Mouse (Mus musculus): ENCODE results near the gene Ccdc14.
"Not testable (repeated sequence)": the region's sequence is repeated elsewhere in the genome, so short reads cannot be mapped to it uniquely, and the experiment has no call there.

Gene Ccdc14

DNA sequence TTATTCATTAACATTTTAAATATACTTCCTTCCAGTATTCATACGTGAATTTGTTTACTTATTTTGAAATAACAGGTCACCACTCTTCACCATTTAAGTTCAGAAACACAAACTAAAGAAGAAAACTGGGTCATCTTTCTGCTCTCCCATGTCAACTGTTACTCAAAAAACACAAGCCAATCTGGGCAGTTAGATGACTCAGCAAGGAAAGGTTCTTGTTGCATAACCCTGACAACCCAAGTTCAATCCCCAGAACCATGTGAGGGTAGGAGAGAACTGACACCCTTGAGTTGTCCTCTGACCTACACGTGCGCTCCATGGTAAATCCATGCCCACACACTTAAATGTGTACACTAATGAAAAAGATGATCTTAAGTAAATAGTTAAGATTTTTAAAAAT, 34.7 kb downstream of the Ccdc14 start:
- no peak for DNase-seq

DNA sequence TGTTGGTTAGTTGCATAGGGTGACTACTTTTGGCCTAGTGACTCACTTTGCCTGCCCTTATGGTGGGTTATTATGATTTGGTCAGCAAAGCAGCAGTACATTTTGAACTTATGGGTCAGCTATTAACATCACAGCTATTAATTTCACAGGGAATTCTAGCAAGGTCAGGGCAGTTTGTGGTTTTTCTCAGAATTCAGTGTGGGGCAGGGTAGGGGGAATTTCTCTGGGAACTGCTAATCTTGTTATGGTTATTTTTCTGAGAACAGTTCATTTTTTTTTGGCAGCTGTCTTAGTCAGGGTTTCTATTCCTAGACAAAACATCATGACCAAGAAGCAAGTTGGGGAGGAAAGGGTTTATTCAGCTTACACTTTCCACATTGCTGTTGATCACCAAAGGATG, 38.2 kb downstream of the Ccdc14 start:
- DNase-seq = not testable (repeated sequence)

DNA sequence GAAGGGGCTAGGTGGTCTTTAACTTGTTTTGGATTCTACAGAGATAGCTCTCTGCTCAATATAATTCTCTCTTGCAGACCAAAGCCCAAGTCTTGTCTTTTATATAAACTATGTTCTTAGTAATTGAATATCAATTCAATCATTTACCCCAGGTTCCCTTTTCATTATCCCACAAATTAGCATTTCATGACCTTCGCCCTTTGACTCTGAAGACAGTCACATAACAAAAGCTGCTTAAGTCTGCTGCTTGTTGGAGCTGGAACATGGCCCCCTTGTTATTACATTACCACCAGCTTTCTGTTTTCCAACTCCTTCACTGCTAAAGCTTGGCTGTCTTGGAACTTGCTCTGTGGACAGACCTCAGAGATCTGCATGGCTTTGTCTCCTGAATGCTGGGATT, 39.0 kb downstream of the Ccdc14 start:
- DNase-seq = no peak

DNA sequence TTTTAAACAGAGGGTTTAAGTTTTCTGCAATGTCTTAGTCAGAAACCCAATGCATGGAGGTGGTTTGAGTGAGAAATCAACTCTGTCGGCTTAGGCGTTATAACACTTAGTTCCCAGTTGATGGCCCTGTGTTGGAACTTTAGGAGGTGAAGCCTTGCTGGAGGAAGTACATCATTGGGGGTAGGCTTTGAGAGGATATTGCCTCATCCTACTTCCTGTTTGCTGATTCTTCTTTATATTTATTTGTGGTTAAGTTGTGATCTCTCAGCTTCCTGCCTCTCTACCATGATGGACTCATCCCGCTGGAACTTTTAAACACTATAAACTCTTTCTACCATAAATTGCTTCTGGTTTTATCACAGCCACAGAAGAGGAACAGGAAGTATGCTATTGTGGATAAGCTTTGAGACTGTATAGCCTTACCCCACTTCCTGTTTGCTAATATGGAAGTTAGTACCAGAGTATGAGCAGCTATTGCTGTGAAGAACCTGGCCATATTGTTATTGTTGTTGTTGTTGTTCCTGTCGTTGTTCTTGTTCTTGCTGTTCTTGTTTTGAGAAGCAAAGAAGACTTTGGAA, 48.3 kb downstream of the Ccdc14 start:
- no peak for DNase-seq

DNA sequence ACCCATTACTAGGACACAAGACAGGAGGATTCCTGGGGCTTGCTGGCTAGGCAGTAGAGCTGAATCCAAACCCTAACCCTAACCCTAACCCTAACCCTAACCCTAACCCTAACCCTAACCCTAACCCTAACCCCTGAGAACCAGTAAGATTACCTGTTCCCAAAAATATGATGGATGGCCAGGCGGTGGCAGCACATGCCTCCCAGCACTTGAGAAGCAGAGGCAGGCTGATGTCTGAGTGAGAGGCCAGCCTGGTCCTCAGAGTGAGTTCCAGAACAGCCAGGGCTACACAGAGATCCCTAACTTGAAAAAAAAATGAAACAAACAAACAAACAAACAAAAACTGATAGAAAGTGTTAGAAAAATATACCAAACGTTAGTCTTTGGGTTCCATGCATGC, 52.5 kb downstream of the Ccdc14 start:
- peak; percentile 23 for DNase-seq

DNA sequence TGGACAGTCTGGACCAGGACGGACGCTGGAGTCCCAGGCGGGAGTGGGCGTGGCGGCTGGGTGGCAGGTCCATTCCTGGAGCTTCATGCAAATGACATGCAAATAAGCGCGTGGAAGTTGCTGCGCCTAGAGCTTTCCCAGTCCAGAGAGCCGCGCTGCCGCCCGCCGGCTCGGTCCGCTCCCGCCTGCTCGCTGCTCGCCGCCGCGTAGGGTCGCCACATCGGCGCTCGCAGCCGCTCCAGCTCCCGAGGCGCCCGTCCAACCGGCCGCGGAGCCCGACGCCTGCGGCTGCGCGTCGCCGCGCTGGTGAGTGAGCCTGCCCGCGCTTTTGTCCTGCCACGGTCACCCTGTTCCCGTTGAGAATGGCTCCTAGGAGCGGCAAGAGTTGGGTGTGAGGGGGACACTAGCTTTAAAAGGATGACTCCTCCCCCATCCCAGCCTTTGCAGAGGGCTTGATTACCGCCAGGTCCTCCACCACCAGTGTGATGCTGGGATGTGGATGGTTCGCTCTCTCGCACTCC, 54.7 kb downstream of the Ccdc14 start, which contains the start of gene Mylk:
Mylk (plus strand) TSS at position 146 of the 521 bp plus-strand sequence.
- DNase-seq = peak; percentile 38

DNA sequence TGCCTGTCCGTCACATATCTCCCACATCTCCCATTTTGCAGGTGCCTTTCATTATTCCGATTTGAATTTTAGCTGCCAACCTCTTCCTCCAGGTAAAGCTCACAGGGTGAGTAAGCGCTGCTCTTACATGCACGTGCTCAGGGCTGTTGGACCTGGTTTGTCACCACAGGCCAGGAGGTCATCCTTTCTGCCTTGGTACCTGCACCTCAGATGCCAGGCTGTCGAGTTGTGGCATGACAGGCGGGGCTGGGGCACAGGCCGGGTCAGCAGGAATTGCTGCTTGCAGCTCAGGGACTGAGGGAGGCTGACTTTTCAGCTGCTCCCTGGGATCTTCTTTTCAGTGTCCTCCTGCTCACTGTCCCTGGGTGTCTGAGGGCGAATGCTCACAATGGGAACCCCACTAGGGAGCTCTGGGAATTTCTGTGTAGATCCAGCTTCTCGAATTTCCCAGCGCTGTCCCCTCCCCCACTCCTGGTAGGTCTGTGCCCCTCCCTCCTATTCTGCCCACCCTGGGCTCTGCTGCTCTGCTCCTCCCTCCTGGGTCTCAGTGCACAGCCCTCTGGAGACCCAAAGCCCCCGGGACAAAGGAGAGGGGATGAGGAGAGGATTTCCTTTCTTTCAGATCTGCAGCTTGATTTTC, 57.8 kb downstream of the Ccdc14 start:
- DNase-seq = no peak

DNA sequence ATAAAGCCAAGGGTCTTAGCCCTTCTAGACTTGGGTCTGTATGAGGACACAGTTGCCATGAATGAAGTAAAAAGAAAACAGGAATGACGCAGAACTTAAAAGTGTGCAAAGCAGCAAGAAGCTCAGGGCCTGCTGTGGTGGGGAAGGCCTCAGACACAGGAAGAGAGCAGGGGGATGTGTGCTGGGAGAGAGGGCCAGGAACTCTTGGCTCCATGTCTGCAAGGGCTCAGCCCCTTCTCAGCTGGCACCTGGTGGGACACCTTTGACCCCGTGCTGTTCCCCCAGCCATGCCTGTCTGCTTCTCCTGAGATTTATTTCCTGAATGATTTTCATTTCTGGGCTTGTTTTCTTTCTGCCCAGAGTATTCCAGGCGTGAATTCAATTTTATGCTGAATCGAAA, 59.1 kb downstream of the Ccdc14 start:
- no peak for DNase-seq

DNA sequence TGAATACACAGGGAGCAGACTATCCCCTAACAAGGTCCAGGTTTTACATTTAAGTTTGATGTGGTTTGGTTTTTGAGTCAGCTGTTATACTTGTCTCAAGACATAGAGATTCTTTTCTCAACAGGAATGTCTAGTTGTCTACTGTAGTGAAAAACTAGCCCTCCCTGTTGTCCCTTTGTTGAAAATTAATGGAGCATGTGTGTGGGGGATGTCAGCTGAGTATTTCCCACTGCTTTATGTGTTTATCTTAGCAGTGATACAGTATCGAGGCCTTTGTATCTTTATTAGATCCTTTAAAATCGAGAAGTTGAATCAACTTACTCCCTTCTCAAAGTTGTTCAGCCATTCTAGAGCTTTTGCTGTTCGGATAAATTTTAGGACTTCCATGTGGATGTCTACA, 61.6 kb downstream of the Ccdc14 start:
- DNase-seq = no peak

DNA sequence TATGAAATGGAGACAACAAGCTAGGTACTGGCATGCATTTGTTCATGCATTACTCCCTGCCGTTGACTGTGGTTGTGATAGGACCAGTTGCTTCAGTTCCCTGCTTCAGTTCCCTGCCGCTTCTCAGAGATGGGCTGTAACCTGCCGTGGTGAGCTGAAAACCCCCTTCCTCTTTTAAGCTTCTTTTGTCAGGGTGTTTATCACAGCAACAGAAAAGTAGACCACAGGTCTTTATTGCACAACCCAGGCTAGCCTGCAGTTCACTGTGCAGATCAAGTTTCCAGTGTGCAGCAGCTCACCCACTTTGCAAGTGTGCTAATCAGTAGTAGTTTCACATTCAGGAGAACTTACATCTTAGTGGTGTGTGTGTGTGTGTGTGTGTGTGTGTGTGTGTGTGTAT, 62.6 kb downstream of the Ccdc14 start:
- no peak for DNase-seq

DNA sequence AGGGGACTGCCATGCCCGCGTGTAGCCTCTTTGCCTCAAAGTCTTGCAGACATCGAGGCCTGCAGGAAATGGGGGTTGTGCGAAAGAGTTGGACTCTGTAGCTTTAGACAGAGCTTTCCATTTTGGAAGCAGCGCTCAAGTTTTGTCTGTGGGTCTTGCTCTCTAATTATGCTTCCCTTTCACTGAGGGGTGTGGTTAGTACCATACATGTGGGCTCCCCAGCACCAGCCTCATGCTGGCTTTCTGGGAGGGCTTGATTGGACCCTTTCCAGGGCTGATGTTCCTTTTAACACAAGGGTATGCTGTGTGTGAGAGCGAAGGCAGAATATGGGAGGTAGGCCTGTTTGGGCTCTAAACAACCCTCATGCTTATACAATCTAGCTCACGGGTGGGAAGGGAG, 66.6 kb downstream of the Ccdc14 start:
- DNase-seq = no peak

DNA sequence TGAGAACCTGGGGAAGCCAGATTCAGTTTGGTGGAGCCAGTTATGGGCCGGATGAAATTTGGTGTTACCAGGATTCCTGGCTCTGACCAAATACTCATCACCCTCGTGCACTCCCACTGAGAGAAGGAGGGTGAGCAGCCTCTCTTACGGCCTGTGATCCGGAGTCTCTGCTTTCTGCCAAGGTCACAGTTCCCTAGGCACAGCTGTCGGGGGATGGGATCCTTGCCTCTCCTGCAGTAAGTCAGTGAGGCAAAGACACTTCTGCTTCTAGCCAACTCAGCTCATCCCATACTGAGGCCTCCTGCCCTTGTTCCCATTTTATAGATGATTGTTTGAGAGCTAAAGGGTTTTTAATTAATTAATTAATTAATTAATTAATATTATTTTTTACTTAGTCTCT, 67.8 kb downstream of the Ccdc14 start:
- no peak for DNase-seq

DNA sequence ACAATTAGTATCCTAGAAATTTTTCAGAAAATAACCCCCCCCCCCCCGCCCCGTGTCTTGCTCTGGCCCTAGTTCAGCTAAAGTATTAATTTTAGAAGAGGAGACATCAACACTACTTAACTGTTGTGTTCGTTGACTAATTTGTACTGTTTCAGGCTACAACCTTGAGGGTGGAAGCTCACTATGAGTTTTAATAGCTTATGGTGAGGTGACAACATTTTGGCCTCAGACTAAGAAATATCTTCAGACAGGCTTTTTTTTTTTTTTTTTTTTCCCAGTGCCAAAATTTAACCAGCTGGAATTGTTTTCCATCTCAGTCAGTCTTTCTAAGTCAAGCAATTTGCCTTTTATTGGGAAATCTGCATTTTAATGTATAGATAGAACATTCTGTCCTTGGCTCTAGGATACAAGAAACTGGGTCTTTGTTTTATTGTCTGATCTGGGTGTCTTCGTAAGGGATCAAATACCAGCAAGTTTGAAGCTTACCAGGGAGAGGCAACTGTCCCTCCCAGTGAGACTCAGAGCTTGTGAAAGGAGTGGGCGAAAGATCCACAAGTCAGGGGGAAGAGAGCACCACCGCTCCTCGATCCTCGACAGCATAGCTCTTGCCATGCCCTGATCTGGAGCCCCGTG, 73.7 kb downstream of the Ccdc14 start:
- no peak for DNase-seq

DNA sequence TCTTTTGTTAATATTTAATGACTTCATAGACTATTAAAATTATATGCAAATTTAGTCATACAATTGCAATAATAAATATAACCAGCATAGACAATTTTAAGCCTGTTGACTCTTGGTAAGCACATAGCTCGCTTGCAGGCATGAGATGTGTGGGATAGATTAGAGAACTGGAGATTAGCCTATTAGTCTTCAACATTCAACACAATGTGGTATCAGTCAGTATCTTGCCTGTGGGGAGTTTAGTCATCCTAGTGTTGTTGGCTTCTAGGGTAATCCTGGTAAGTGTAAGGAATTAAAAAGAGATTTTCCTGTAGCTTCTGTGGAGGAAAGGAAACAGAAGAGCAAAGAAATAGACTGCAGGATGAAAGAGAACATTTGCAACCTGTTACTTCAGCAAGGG, 75.2 kb downstream of the Ccdc14 start:
- no peak for DNase-seq

DNA sequence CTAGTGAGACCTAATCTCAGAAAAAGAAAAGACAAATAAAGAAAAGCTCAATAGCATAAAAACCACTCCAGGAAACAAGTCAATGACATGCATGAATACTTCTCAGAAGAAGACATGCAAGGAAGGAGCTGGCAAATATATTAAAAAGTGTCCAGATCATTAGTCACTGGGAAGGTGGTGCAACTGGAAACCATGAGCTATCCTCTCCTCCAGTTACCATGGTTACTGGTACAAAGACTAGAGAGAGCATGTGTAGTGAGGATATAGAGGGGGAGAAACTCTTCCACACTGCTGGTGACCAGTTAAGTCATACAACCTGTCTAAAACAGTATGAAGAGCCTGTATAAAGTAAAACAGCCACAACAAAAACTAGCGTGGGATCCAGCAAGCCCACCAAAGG, 75.8 kb downstream of the Ccdc14 start:
- DNase-seq = no peak

DNA sequence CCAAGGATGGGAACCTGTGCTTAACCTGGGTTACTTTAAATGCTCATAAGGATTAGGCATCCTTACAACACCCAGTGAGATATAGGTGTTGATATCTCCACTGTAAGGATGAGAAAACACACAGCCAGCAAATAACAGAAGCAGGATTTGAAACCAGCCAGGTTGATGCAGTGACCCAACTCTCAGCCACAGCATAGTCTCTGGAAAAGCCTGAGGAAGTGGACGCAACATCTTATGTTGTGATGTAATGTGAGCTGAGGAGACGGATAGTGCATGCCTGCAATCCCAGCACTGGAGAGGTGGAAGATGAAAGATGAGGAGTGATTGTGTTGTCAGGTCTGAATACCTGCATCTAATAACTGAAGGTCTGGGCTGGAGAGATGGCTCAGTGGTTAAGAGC, 77.0 kb downstream of the Ccdc14 start:
- no peak for DNase-seq

DNA sequence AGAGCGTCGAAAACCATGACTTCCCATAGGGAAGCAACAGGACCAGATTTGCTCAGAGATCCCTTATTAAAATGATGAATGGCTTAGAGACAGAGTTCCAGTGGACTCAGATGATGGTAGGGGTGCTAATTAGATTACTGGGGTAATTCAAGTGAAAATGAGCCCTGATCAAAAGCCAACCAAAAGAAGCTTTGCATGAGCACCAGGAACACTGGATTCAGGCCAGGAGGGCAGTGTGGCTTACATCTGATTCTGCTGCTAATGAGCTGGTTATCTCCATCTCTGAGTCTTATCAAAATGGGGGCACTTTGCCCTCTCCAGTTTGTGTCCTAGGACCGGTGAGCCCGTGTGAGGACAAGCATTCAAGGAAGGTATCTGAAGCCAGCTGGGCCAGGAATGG, 78.0 kb downstream of the Ccdc14 start:
- DNase-seq = no peak

DNA sequence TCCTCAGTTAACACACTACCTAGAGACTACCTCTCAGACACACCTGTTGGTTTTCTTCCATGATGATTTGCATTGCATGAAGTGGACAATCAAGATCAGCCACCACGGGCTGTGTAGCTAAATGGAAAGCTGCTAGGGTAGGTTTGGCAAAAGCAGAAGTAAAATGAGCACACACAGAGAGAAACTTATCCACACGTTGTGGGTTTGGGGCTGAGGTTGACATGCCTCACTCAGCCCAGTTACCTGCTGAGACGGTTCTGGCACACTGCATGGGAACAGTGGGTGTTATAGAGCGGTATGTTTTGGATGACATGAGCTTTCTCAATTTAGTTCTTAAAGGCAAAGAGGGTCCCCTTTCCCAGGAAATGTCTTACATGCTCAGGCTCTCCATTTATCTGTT, 79.7 kb downstream of the Ccdc14 start:
- DNase-seq = no peak

DNA sequence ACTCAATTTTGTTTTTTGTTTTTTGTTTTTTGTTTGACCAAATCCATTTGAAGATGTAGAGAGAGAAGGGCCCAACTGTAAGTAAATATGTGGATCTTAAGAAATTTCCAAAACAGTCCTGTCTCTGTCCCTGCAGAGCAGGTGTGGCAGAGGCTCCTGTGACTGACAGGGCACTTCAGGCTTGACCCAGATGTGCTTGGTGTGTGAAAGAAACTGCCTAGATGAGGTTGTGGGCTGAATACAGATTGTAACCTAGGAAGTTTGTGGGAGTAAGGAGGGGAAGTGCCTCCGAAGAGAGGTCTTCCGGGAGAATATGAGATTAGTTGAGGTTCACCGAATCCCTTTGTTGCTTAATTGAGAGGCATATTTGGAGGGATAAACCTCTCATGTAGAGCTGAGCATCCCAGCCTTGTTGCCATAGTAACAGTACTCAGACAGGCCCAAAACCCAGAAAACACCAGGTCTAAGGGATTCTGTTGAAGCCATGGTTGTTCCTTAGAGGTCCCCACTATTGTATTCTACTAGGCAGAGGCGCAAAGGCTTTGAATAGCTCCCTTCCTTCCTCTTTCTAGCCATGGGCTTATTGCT, 82.1 kb downstream of the Ccdc14 start:
- no peak for DNase-seq
